Mouse (Mus musculus) gastrocnemius, postnatal 36 days (tissue): ENCODE measurements around the gene Por. TPM values are rescaled to one million over a fixed set of nuclear protein-coding genes. Genes with fewer than 3 reads are reported as not detected.

Experiments used
- DNase-seq, 2 experiments: peaks; one replicate each; pipeline ENCODE4 v3.0.0; 2022
- intact Hi-C: fragments of 180-260 bp; cut with DNase I; formaldehyde crosslinking; loops from one replicate; pipeline ENCODE4 v1.15.1; 2025
- long read RNA-seq, 2 experiments: library from polyadenylated mRNA; stranded (forward); transcript quantifications; one replicate each; pipeline ENCODE4 v2.0.0; 2021
- total RNA-seq, 2 experiments: library from RNA; stranded (reverse); gene quantifications; 2 replicates each; pipeline ENCODE4 v1.2.3; 2021

Gene Por
- total RNA-seq, result 10 to 100 TPM; 26.3 to 31.8 TPM
- long read RNA-seq, experiment 1, transcript Por-201 (16 exons, 2,636 nt), result major isoform, 7 of 14 reads
- long read RNA-seq, experiment 1, partial matches to known transcripts, result 6 of 14 reads
- long read RNA-seq, experiment 1, other reads (novel, unspliced or antisense), result 1 of 14 reads
- long read RNA-seq, experiment 2, transcript Por-201 (16 exons, 2,636 nt), result major isoform, 7 of 17 reads
- long read RNA-seq, experiment 2, partial matches to known transcripts, result 9 of 17 reads
- long read RNA-seq, experiment 2, other reads (novel, unspliced or antisense), result 1 of 17 reads

- DNase-seq, result no peak
- intact Hi-C loops, result no loop called here
These were observed at the start of gene Por for GRCm38 (mm10) chr5:135669741-135670275. Gene Por (plus strand): TSS chr5:135670033.

- intact Hi-C loops, result no loop called here
- DNase-seq, result no peak
These were observed 49.3 kb upstream of the Por start for GRCm38 (mm10) chr5:135620526-135620925.

- no peak for DNase-seq
- intact Hi-C loops, result no loop called here
These were observed 48.1 kb upstream of the Por start for GRCm38 (mm10) chr5:135621725-135622124.

- intact Hi-C loops, result no loop called here
These were observed 46.7 kb upstream of the Por start for GRCm38 (mm10) chr5:135623006-135623563.

GRCm38 (mm10) chr5:135628916-135629315, 40.9 kb upstream of the Por start:
- intact Hi-C loops, result loop anchor here (2.0 kb wide), 2 partner anchors 60 to 134 kb away; no protein-coding TSS in a partner anchor

More at GRCm38 (mm10) chr5:135623006-135623563, 46.7 kb upstream of the Por start:
- no peak for DNase-seq

GRCm38 (mm10) chr5:135629401-135629800, 40.4 kb upstream of the Por start:
- intact Hi-C loops, result loop anchor here (2.0 kb wide), 2 partner anchors 59 to 133 kb away; no protein-coding TSS in a partner anchor
- DNase-seq, result no peak

More at GRCm38 (mm10) chr5:135628916-135629315, 40.9 kb upstream of the Por start:
- DNase-seq, result no peak

- peak in 1 of 2 experiments; percentile 56 for DNase-seq
- intact Hi-C loops, result no loop called here
These were observed 39.2 kb upstream of the Por start for GRCm38 (mm10) chr5:135630598-135630997.

- peak; percentile 93 to 99 for DNase-seq
- intact Hi-C loops, result no loop called here
These were observed 37.6 kb upstream of the Por start, which contains the start of gene Rhbdd2 for GRCm38 (mm10) chr5:135632117-135632796. Gene Rhbdd2 (plus strand): TSS chr5:135632618.

GRCm38 (mm10) chr5:135632797-135633144, 37.1 kb upstream of the Por start:
- DNase-seq, result no peak
- intact Hi-C loops, result no loop called here

- intact Hi-C loops, result no loop called here
These were observed 29.9 kb upstream of the Por start for GRCm38 (mm10) chr5:135639760-135640458.

GRCm38 (mm10) chr5:135640459-135640789, 29.4 kb upstream of the Por start:
- intact Hi-C loops, result no loop called here
- no peak for DNase-seq

More at GRCm38 (mm10) chr5:135639760-135640458, 29.9 kb upstream of the Por start:
- DNase-seq, result no peak

- DNase-seq, result no peak
- intact Hi-C loops, result no loop called here
These were observed 28.8 kb upstream of the Por start for GRCm38 (mm10) chr5:135641028-135641427.

GRCm38 (mm10) chr5:135642686-135643551, 26.9 kb upstream of the Por start:
- intact Hi-C loops, result no loop called here
- peak in 1 of 2 experiments; percentile 28 for DNase-seq

GRCm38 (mm10) chr5:135643552-135643842, 26.3 kb upstream of the Por start:
- intact Hi-C loops, result no loop called here
- DNase-seq, result no peak

GRCm38 (mm10) chr5:135643869-135644268, 26.0 kb upstream of the Por start:
- intact Hi-C loops, result no loop called here
- DNase-seq, result no peak

GRCm38 (mm10) chr5:135645330-135645729, 24.5 kb upstream of the Por start:
- no peak for DNase-seq
- intact Hi-C loops, result no loop called here

- intact Hi-C loops, result no loop called here
- no peak for DNase-seq
These were observed 23.8 kb upstream of the Por start for GRCm38 (mm10) chr5:135646038-135646437.

- intact Hi-C loops, result no loop called here
- no peak for DNase-seq
These were observed 21.1 kb upstream of the Por start for GRCm38 (mm10) chr5:135648461-135649308.

- intact Hi-C loops, result no loop called here
- DNase-seq, result no peak
These were observed 20.6 kb upstream of the Por start for GRCm38 (mm10) chr5:135649309-135649633.
